Mouse (Mus musculus): ENCODE results near the gene Galnt2. TPM values are rescaled to one million over a fixed set of nuclear protein-coding genes. Genes with fewer than 3 reads are reported as not detected.

Gene Galnt2
- total RNA-seq, 2 experiments from 2014 or later = 53.0 to 58.8 TPM

DNA sequence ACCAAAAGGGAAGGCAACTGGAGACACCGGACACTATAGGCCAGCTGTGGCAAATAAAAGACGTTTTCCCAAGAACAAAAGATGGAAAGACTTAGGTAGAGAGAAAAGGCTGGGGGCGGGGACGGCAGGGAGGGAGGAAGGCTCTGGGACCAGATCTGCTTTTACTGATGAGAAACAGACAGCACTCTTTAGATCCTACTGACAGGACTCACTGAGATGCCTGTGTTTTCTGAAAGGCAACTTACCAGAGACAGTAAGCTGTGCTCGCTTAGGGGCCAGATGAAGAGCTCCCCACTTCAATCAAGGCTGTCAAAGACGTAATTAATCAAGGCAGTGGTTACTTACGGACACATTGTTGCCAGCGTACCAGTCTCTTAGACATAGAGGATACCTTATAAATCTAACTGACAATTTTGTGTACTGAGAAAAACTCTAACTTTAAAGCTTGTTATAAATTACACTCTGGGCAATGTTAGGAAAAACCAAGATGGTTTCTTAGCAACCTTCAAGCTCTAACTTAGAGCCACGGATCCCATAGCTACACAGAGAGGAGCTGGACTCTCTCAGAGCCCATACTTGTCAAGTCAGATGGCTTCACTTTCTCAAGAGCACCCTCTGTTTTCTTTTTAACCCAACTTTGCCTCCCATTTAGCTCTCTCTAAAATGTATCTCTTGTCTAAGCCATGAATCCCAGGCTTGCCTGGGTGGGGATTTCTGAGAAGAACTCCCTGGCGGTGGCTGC is 161.3 kb downstream of the Galnt2 start:
- TF ChIP-seq CTCF (IDR thresholded peaks at IDR 0.05) = no peak
- intact Hi-C loops (cut with DNase I) = no loop called here
- DNase-seq (ENCODE audit: extremely low spot score in 1 of 2, low spot score in 2 of 2) = no peak
- Histone ChIP-seq H3K27ac (peak overlapping the region; percentile 93), H3K4me3 (no peak overlapping the region)

DNA sequence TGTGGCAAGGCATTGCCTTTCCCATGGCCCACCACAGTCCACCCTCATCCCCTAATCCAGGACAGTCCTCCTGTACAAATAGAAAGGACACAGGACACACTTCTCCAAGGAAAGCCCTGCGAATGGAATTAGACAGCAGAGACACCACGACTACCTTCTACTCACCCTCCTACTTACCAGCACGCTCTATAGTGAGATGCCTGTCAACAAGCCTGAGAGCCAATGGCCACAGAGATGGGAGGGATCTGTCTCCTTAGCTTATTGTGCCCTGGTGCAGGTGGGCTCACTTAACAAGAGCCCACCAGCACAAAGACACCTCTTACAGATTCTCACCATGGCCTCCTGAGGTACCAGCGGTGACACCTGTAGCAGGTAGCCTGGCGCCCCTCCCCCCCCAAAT is 161.8 kb downstream of the Galnt2 start:
- no peak for DNase-seq (ENCODE audit: extremely low spot score in 1 of 2, low spot score in 2 of 2)
- intact Hi-C loops (cut with DNase I) = no loop called here

DNA sequence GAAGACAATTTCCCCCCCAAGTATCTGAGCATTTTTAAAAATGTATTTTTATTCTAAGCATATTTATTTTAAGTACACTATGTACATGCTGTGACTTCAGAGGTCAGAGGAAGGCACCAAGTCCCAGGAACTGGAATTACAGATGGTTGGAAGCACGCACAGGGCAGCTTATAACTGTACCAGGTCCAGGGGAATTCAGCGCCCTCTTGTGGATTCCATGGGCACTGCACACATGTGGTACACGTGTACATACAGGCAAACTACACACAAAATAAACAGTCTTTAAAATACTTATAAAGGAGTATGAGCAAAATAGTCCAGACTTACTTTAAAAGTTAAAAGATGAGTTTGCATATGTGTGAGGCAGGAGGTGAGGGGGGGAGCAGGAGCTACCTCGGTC is 162.7 kb downstream of the Galnt2 start:
- intact Hi-C loops (cut with DNase I) = no loop called here
- H3K27ac ChIP-seq = peak overlapping the region; percentile 93; the same call in 1 of the 2 replicates
- no peak for DNase-seq (ENCODE audit: extremely low spot score in 1 of 2, low spot score in 2 of 2)

More for the DNA sequence above, 161.8 kb downstream of the Galnt2 start:
- peak overlapping the region; percentile 93 for H3K27ac ChIP-seq
- no peak for TF ChIP-seq CTCF (IDR thresholded peaks at IDR 0.05)
- H3K4me3 ChIP-seq = no peak overlapping the region

DNA sequence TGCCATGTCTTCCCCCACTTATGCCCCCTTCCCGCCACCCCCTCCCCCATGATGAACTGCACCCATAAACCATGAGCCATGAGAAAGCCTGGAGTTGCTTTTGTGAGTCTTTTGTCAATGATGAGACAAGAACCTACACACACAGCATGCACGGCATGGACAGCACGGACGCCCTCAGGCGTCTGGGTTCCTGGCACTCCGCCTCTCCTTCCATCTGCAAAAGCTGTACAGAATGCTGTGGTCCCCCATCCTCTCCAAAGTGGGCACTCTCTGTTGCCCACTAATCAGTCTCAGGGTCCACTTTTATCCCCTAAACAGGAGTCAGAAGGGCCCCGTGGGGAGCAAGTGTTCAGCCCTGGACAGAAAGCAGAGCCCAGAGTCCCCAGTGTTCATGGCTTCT is 163.8 kb downstream of the Galnt2 start:
- intact Hi-C loops (cut with DNase I) = loop anchor here (5.0 kb wide), 2 partner anchors 37 to 177 kb away; no protein-coding TSS in a partner anchor
- no peak for TF ChIP-seq CTCF (IDR thresholded peaks at IDR 0.05)

More for the DNA sequence above, 162.7 kb downstream of the Galnt2 start:
- peak; percentile 54 for TF ChIP-seq CTCF (IDR thresholded peaks at IDR 0.05)
- H3K4me3 ChIP-seq = no peak overlapping the region

More for the DNA sequence above, 163.8 kb downstream of the Galnt2 start:
- Histone ChIP-seq H3K4me3 (no peak overlapping the region), H3K27ac (peak overlapping the region; percentile 78)
- DNase-seq (ENCODE audit: extremely low spot score in 1 of 2, low spot score in 2 of 2) = no peak

Other genes starting within 250 kb of the Galnt2 start
- 10 to 100 TPM; 16.3 to 16.5 TPM for gene Abcb10, start 248.3 kb upstream of the Galnt2 start, total RNA-seq (2021)
- 10 to 100 TPM; 22.8 to 24.2 TPM for gene Taf5l, start 210.0 kb upstream of the Galnt2 start, total RNA-seq (2021)
- gene Urb2, start 209.9 kb upstream of the Galnt2 start, total RNA-seq (2021) = 10 to 100 TPM; 11.4 to 13.0 TPM
- gene Pgbd5, start 208.3 kb downstream of the Galnt2 start, total RNA-seq (2021) = 100 to 1,000 TPM; 208 to 221 TPM